Mouse (Mus musculus) ovary, adult 18-20 months (tissue): Measurements from ENCODE around the gene Iqch.
"Not testable (repeated sequence)": the region's sequence is repeated elsewhere in the genome, so short reads cannot be mapped to it uniquely, and the experiment has no call there.

Experiments used
- DNase-seq: peaks from one replicate; pipeline ENCODE4 v3.0.0; 2022; ENCODE audit warnings: low spot score, mixed read lengths

Iqch gene

DNA sequence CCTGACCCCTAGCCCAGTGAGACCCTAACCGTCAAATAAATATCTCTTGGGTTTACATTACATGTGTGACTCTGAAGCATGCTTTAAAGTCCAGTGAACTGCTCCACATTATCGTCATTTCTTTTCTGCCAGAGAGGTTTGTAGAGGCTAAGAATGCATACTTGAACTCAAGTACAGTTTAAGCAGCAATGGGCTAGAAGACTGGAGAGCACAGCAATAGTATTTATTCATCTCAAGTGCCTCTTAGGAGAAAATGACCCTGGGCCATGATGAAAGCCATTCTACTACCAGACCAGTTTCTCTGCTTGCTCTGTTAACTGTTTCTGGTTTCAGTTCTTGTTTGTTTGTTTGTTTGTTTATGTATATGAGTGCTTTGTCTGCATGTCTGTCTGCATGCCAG lies 38.9 kb downstream of the Iqch start:
- no peak for DNase-seq

DNA sequence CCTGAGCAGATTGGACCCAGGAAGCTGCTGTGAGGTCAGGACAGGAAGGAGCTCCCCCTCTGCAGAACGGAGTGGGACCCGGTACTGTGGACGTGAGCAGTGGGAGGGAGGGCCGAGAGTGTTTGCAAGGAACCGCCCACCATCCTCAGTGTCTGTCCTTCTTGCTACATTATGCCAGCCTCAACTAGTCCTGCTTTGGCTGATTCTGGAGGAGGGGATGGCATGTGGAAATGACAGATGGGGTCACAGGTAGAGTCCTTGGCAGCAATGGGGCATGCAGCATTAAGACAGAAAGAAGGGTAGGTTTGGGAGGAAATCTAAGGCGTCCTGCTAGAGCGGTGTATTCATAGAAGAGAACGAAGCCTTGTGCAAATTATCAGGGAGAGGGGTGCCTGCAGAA lies 40.4 kb downstream of the Iqch start:
- no peak for DNase-seq

DNA sequence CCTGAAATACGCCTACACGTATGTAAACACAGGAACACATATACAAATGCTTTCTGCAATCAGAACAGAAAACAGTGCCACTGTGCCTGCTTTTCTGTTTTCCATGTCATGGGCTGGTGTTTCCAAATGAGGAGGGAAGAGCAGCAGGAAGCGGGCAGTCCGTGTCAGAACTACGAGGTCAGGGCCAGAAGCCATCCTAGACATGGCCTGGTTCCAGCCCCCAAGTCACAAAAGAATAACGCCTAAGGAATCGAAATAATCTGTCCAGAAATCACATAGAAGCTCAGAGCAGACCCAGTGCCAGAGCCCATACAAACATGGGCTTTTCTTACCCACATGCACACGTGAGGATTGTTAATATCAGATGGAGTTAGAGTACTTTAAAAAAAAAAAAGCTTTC lies 45.4 kb downstream of the Iqch start:
- DNase-seq: no peak

DNA sequence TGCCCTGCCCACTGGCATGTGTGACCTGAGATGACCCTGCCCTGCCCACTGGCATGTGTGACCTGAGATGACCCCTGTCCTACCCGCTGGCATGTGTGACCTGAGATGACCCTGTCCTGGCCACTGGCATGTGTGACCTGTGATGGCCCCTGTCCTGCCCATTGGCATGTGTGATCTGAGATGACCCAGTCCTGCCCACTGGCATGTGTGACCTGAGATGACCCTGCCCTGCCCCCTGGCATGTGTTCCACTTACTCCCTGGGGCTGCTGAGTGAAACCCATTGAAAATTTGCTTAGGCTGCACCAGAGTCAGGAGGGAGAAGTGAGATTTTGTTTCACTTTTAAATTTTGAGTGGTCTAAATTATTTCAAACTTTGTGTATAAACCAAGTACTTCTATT lies 46.0 kb downstream of the Iqch start:
- no peak for DNase-seq

DNA sequence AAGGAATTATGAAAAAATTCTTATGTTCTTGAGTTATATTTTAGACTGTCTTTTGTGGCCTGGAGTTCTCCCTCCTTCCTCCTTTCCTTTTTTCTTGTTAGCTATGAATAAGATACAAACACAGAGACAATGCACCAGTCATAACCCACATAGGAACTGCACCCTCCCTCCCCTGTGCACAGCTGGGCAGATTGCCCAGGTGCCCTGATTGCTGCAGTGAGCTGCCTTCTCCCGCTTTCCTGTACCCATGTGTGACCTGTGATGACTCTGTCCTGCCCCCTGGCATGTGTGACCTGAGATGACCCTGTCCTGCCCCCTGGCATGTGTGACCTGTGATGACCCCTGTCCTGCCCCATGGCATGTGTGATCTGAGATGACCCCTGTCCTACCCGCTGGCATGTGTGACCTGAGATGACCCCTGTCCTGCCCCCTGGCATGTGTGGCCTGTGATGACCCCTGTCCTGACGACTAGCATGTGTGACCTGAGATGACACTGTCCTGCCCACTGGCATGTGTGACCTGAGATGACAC lies 46.8 kb downstream of the Iqch start:
- DNase-seq: no peak

DNA sequence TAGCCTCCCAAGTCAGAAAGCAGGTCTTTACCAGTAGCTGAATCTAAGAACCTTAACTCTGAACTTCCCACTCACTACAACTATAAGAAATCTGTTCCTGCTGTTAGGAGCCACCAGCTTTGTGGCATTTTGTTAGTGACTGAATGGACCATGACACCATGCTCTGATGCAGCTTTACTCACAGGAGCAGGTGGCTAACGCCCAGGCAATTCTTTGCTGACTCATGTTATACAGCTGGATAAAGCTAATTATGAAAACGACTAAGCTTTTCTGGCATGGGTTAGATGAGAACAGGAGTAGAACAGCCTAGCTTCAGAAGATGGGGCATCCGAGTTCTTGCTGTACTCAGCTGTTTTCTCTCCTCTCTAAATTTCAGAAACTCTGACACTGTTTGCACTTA lies 48.7 kb downstream of the Iqch start:
- DNase-seq: no peak

DNA sequence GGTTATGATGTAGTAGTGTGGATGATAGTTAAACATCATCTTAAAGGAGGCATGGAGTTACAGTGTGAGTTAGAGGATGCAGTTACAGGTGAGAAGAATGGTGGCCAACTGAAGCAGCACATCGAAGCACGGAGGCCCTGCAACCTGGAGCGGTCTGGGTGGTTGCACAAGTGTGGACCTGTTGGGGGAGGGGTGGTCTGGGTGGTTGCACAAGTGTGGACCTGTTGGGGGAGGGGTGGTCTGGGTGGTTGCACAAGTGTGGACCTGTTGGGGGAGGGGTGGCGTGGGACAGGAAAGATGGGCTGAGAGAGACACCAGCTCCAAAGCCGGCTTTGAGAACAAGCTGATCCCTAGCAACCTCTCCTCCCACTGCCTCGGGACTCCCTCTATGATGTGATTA lies 51.6 kb downstream of the Iqch start:
- not testable (repeated sequence) for DNase-seq

DNA sequence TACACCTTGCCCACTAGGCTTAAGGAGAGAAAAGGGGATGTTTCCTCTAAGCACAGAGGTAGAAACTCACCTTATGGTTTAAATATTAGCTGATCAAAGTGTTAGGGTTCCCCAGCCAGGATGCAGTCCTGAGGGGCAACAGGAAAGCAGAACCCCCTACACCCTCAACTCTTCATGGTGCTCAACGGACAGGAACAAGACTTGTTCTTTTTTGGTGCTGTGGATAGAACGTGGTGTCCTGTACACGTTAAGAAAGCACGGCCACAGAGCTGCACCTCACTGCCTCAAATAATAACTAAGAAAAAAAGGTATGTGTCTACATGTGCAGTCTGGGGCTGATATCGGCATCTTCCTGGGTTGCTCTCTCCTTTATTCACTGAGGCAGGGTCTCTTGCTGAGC lies 53.3 kb downstream of the Iqch start:
- no peak for DNase-seq

DNA sequence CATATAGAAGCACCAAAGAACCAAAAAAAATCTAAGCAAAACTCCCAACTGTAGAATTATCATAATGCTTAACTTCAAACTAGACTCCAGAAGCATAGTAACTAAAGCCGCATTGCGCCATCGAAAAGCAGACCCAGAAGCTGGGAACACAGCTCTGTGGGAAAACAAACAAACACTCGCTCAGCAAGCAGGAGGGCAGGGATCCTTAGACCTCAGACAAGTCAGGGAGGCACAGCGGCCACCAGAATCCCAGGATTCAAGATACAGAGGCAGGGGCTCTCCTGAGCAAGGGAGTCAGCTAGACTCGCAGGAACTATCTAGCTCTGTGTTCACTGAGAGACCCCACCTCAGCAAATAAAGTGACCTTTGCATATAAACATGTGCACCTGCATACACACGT lies 60.4 kb downstream of the Iqch start:
- no peak for DNase-seq

DNA sequence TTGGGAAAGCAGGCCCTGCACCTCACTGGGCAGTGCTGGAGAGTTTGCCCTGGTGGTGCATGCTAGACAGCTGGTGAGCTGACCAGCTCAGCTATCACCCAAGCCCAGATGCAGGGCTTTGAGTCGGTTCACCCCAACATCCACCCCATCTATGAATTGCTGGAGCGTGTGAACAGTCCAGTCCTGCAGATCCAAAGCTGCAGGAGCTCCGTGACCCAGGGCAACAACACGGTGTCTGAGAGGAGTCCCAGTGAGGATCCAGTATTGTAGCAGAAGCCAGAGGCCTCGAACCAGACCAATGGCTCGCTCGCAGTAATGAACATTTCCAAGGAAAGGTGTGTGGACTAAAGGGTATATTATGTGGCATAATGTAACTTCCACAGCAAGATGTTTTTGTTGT lies 61.0 kb downstream of the Iqch start:
- DNase-seq: no peak

DNA sequence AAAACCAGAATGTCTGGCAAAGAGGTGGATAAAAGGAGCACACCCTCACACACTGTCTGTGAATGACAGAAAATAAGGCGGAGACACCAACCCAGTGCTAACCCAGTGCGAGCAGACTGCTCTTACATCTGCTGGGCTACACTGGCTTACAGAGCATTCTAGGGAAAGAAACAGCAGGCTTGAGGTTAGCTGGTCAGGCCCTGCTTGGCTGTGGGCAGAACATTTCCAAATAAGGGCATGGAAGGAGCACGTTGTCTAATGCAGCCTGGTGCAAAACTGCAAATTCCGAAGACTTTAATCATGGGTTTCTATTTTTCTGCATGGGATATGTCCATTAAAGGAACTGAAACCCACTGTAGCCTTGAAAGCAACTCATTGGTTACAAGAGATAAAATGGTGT lies 64.8 kb downstream of the Iqch start:
- DNase-seq: no peak

DNA sequence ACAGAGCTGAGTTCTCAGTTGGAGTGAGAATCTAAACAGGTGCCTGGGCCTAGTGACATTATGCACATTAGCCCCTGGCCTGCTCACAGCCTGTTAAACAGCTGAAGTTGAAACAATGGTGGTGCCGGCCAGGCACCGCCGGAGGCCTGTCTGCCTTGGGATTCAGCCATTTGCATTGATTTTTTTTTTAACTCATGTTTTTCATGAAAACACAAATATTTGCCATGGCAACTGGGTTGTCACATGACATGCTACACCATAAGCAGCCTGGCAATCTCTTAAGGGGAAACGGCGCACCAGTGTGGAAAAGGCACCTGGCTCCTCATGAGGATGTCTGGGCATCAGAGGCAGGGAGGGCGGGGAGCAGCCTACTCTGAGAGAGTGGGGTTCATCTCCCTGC lies 67.3 kb downstream of the Iqch start:
- no peak for DNase-seq

DNA sequence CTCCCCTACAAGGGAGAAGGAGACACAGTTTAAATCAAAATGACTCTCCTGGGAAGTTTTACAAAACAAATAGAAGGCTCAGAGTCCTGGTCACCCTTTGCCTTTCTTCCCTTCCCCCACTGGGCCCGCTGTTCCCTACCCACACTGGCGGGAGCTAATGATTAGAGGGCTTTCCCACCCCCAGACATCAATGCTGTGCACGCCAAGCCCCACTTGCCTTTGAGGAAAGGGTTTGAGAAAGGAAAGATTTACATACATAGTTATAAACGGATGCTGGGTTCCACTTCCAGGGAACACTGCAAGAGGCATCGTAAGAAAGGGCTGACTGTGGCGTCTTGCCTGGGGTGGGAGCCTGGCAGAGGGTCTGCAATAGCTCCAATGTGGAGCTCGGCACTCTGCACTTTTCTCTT lies 67.9 kb downstream of the Iqch start:
- no peak for DNase-seq

DNA sequence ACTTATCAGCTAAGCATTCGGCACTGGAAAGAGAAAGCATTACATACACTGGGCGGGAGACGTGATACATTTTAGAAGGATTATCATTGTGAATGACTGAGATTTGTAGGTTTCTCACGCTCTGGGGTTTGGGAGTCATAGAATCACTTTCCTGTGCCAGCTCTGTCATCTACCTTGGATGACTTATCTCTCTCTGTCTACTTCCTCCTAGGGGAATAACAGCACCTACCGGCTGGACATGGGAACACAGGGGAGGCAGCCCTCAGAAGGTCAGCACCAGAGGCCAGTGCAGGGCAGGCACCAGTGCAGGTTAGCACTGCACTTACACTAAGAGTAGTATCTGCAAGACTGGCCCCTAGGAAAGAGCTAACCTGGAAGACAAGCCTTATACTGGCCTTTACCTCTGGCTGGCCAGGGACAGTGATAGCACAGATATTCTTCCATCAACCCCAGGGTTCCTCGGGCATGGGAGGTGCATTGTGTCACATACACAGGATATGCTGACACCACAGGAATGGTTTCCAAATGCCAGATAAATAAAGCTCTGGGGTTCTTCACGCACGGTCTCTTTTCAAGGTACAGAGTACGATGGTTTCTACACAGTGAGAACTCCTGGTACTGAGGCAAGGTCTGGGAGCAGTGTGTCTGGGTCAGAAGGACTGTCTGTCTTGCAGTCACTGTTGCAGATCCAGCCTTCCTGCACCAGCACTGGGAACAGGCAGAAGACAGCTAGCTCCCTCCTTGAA lies 69.2 kb downstream of the Iqch start:
- DNase-seq: no peak

DNA sequence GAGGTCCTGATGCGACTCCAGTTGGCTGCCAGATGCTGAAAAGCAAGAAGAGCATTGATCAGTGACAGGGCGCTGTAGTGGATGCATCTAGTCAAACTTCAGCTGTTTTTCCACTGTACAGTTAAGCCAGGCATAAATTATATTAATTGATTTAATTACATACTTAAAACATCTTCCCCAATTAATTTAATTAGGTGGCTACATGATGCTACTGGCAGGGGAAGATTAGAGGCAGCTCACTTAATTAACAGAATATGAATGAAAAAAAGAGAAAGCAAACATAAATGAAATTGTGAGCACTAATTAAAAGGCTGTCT lies 78.4 kb downstream of the Iqch start:
- DNase-seq: no peak

DNA sequence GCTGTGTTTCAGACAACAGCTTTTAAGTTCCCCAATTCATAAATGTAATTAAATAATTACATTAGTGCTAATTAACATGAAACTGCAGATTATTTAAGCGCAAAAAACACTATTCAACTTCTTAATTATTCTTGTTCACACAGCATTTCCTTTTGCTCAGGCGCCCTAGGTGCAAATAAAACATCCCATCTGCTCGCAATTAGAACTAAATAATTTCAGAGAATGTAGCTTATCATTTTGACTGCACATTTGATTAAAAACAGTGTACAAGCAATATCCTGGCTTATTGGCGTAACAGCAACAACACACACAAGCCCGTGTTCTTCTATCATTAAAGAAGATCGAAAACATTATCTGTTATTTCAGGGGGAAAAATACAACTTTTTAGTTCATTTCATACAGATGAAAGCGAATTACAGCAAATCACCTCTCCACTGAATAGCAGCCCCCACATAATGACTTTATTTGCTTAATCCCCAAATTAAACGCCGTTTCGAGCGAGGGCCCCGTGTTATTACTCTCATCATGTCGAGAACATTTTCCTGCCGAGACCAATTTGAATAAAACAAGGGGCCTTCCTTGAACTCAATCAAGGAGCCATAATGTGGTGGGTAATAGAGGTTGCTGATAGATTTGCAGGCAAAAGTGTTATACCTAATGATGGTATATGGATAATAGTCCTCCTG lies 78.9 kb downstream of the Iqch start:
- no peak for DNase-seq

DNA sequence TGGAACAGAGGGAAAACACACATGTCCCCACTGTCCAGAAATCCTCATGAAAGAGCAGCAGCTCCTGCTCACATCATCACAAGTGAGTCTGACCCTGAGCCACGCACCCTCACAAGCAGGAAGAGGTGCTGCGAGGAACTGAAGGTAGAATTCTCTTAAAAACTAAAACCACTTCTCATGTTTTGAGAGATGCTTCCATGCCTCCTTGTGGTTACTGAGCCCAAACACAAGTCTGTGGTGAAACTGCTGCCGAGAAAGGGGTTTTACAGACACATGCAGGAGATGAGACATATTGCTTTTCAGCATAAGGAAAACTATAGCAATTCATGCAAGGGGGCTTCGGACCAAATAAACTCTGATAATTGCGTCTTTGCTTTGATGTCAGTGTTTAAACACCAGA lies 89.4 kb downstream of the Iqch start:
- DNase-seq: no peak

DNA sequence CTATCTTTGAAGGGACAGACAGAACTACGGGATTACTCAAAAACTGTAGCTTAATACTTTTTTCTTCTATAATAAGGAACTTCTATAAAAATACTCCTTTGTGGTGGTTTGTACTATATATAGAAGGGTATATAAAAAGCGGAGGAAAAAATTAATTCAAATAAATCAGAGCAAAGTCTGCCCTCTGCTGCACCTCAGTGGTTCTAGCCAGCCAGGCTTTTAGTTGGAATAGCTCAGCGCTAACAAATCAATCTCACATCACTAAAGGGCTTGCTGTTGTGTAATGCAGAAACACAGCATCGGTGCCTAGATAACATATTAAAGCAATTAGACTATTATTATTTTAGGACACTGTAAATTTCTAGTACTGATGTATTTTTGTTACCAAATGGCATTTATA lies 91.3 kb downstream of the Iqch start:
- DNase-seq: no peak

DNA sequence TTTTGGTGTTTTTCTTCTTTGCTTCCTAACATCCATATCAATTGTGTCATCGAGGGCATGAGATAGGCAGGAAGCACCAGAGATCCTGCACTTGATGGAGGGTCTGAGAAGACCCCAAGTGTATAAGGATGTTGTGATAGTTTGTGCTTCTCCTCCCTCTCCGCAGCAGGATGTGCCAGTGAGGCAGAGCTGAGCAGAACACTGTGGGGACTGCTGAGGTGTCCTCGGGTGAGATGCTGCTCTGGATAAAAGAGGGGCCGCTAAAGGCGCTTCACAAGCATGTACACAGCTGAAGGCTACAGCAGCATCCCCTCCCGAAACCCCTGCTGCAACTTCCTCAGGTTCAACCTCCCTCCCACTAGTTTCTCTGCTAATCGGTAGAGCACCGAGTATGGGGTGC lies 95.2 kb downstream of the Iqch start:
- no peak for DNase-seq

DNA sequence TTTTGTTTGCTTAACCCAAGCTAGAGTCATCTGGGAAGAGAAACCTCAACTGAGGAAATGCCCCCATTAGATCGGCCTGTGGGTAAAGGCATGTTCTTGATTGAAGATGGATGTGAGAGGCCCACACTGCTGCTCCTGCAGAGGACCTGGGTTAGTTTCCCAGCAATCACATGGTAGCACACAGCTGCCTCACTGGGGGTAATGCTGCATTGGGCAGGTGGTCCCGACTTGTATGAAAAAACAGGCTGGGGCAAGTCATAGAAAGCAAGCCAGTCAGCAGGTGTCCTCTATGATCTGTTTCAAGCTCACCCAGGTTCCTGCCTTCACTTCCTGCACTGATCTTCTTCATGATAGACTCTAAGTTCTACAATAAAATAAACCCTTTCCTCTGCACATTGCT lies 98.4 kb downstream of the Iqch start:
- no peak for DNase-seq

DNA sequence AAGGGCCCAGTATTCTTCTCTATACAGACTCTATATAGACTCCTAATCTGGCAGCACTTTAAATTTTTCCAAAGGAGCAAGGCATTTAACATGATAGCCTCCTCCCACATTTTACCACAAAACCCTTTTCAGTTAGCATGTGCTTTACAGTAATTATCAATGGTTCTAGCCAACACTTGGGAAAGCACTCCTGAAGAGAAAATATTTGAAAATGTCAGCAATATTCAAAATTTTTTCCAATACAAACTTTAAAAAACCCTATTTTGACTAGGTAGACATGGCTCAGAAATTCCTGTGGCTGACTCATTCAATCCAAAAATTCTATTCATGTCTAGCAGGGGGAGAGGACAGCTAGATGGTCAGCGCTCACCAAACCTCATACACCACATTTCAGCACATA lies 100.8 kb downstream of the Iqch start:
- no peak for DNase-seq

DNA sequence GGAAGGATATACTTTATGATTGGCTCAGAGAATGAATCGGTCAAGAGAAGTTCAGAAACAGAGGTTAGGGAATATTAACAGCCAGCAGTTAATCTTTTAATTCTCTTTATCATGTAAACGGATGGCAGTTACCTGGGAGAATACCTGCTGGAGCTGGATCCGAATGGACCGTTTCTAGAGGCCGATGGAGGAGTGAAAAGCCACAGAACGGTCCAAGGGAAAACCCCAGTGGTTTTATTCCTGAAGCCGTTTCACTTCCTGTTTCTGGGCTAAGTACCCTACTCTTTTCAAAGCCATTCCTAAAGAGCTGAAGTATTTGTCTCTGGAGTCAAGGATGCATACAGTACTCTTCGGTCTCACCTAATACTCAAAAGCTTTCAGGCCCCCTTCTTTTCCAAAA lies 102.4 kb downstream of the Iqch start:
- no peak for DNase-seq

DNA sequence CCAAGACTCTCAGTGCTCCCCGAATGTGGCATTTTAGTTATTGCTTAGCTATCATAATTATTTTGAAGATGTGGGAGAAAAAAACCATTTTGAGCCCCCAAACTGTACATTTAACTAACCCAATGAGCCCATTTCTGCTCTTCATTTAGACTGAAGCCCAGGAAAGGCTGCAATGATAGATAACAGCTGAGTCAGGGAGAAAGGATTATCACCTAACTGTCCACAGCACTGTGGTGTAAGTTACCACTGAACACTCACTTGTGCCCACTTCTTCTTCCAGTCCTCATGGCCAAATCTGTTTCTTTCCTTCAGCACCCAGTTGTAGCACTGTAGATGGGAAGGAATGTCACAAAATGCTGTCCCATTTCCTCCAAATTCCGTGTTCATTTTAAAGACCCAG lies 106.5 kb downstream of the Iqch start:
- no peak for DNase-seq

DNA sequence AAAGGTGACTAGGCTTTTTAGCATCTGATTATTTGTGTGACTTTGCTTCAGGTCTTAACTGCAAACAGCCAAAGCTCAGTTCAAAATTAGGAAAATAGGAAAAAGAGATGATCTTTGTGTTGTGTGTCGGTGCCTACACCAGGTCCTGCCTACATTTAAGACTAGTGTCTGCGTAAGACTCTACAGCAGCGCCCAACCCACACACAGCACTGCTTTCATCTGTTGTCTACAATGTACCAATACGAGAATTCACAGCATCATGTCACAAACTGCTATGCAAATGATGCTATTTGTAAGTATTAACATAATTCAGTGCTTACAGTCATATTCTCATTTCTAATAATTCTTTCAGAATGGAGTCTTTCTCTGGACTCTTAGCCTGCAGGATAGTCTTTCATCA lies 108.5 kb downstream of the Iqch start:
- no peak for DNase-seq
